Mouse (Mus musculus) heart, adult 2 months (tissue): Measurements from ENCODE around the gene Acot8. TPM values are rescaled to one million over a fixed set of nuclear protein-coding genes. Genes with fewer than 3 reads are reported as not detected.

Experiments
- DNase-seq, 2 experiments: peaks; one replicate each; pipeline ENCODE4 v3.0.0; 2021
- H3K27ac ChIP-seq: fragments of 200-600 bp; 2 replicates; pipeline ENCODE4 v1.8.1; 2022
- H3K27me3 ChIP-seq: fragments of 200-500 bp; 2 replicates; pipeline ENCODE4 v1.6.1; 2012; ENCODE audit warnings: mild to moderate bottlenecking, low read length, inconsistent platforms, mixed read lengths; ENCODE audit not compliant: control insufficient read depth, insufficient read depth
- H3K36me3 ChIP-seq: fragments of 200-500 bp; 2 replicates; pipeline ENCODE4 v1.6.1; 2012; ENCODE audit warnings: low read length, inconsistent platforms; ENCODE audit not compliant: control insufficient read depth, insufficient read depth
- H3K4me1 ChIP-seq: fragments of 200-500 bp; 2 replicates; pipeline ENCODE4 v1.6.1; 2011; ENCODE audit warnings: low read length; ENCODE audit not compliant: control insufficient read depth, insufficient read depth
- H3K4me3 ChIP-seq: fragments of 200-600 bp; 2 replicates; pipeline ENCODE4 v1.8.1; 2022
- H3K79me2 ChIP-seq: fragments of 200-500 bp; replicated peaks from 2 replicates; pipeline ENCODE4 v1.6.1; 2012; ENCODE audit warnings: mild to moderate bottlenecking, inconsistent platforms, low read length, moderate library complexity, mixed read lengths; ENCODE audit not compliant: control insufficient read depth, insufficient read depth
- H3K9ac ChIP-seq: fragments of 200-500 bp; 2 replicates; pipeline ENCODE4 v1.6.1; 2012; ENCODE audit warnings: low read depth, mild to moderate bottlenecking, control low read depth, inconsistent platforms, low read length, mixed read lengths
- CTCF ChIP-seq: fragments of 200-600 bp; IDR thresholded peaks from 2 replicates; pipeline ENCODE4 v1.8.1; 2022; ENCODE audit warnings: antibody characterized with exemption, mild to moderate bottlenecking, moderate library complexity
- EP300 ChIP-seq: fragments of 200-500 bp; IDR thresholded peaks from 2 replicates; pipeline ENCODE4 v1.6.1; 2011; ENCODE audit warnings: low read depth, low read length, control low read depth; ENCODE audit not compliant: insufficient read depth
- POLR2A ChIP-seq: fragments of 200-500 bp; IDR thresholded peaks from 2 replicates; pipeline ENCODE4 v1.6.1; 2011; ENCODE audit warnings: mild to moderate bottlenecking, low read depth, low read length, control low read depth; ENCODE audit not compliant: insufficient read depth
- WGBS: fragments of 180-500 bp; shearing (Covaris S2); methylation state at CpG from one replicate; pipeline ENCODE4 v1.1.7; 2018; 5-methylcytosine and 5-hydroxymethylcytosine counted together
- intact Hi-C: fragments of 180-260 bp; cut with DNase I; formaldehyde crosslinking; loops from one replicate; pipeline ENCODE4 v1.15.1; 2025
- polyA plus RNA-seq: library from polyadenylated mRNA; depleted of rRNA; stranded (reverse); fragments of >200 nt; gene quantifications from 2 replicates; pipeline ENCODE4 v1.2.3, GENCODE M21; 2012
- total RNA-seq, 2 experiments: library from RNA; stranded (reverse); gene quantifications; 2 replicates each; pipeline ENCODE4 v1.2.3; 2021

The Acot8 gene
- total and polyA plus RNA-seq, 3 experiments, result 13.3 to 19.1 (median 14.0) TPM

DNA sequence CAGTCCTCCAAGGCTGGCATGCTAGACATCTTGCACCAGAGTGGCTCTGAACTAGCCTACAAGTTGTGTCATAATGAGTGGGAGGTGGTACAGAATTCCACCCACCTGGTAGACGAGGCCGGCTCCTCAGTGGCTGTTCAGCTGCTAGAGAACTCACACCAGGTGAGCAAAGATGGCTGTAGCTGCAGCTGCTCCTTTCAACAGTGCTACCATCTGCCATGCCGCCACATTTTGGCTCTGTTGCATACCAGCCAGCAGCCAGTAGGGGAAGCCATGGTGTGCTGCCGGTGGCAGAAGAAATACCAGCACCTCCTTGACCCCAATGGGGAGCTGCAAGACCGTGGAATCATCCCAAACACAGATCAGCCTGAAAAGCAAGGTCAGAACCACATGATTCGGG, 16.4 kb upstream of the Acot8 start:
- intact Hi-C loops, result no loop called here

DNA sequence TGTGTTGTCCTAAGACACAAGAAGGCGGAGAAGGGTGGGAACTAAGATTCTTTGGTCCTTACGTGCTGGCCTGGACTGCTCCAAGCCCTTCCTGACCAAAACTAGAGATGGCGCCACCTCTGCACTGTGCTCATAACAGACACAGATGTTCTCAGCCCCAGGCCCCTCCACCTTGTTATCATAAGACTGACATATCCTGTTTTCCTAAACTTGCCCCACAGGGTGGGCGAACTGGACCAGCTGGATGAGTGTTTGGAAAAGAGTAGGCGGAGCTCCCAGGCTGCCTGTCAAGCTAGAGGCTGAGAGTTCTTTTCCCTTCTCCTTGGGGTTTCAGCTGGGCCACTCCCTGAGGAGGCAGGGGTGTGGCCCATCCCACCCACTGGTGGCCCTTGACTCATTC, 13.0 kb upstream of the Acot8 start:
- no peak for DNase-seq
- Histone ChIP-seq H3K27me3 (no peaks in the 10 kb centered on the region), H3K9ac (no peak overlapping the region), H3K4me3 (no peak overlapping the region), H3K27ac (no peak overlapping the region), H3K36me3 (no peaks in the 10 kb centered on the region), H3K79me2 (no peaks in the 10 kb centered on the region), H3K4me1 (no peaks in the 10 kb centered on the region)
- intact Hi-C loops, result no loop called here
- TF ChIP-seq CTCF (no peak), POLR2A (no peak)
- 65% methylated on average over 5 of the region's 5 CpGs for WGBS

More for the DNA sequence above, 16.4 kb upstream of the Acot8 start:
- Histone ChIP-seq H3K9ac (no peak overlapping the region), H3K27me3 (no peaks in the 10 kb centered on the region), H3K27ac (no peak overlapping the region), H3K4me1 (no peaks in the 10 kb centered on the region; the same call in 1 of the 2 replicates), H3K36me3 (no peaks in the 10 kb centered on the region), H3K79me2 (no peaks in the 10 kb centered on the region), H3K4me3 (no peak overlapping the region)
- DNase-seq, result no peak
- TF ChIP-seq POLR2A, result no peak
- TF ChIP-seq EP300, result no peak
- no peak for TF ChIP-seq CTCF
- WGBS, result 82% methylated on average over 6 of the region's 6 CpGs

DNA sequence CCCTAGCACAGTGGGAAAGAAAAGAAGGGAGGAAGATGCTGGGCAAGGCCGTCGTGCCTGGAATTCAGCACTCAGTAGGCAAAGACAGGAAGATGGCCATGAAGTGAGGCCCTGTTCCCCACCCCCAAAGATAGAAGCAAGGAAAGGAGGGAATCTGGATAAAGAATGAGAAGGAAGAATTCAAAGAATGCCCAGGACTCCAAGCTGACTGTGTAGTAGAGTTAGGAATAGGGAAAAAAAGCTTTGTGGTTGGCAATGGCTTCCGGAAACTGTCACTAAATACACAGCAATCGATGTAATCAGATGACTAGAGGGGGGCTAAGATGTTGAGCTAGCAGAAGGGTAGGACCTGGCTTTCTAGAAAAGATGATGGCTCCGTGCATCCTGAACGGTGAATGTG, 12.5 kb upstream of the Acot8 start:
- H3K27me3 ChIP-seq, result no peaks in the 10 kb centered on the region
- TF ChIP-seq POLR2A (no peak), EP300 (no peak), CTCF (no peak)
- WGBS, result 65% methylated on average over 6 of the region's 6 CpGs
- H3K4me1 ChIP-seq, result no peaks in the 10 kb centered on the region
- no peak overlapping the region for H3K9ac ChIP-seq
- no peak overlapping the region for H3K27ac ChIP-seq
- no peak overlapping the region for H3K4me3 ChIP-seq
- no peak for DNase-seq
- intact Hi-C loops, result no loop called here
- H3K79me2 ChIP-seq, result no peaks in the 10 kb centered on the region
- no peaks in the 10 kb centered on the region for H3K36me3 ChIP-seq

DNA sequence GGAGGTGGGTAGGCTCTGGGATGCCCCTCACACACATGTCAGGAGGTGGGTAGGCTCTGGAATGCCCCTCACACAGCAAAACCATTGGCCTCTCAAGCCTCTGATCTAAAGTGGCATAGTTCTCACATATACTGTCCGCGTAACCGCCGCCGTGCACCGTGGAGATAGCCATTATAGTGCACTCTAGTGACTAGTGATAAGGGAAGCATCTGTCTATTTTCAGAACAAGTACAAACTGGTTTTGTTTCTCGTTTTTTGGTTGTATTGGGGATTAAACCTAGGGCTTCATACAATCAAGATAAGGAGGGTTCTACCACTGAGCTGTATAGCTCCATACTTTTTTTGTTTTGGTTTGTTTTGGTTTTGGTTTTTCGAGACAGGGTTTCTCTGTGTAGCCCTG, 11.1 kb upstream of the Acot8 start:
- 82% methylated on average over 8 of the region's 8 CpGs for WGBS
- no peak overlapping the region for H3K4me3 ChIP-seq
- H3K79me2 ChIP-seq, result no peaks in the 10 kb centered on the region
- H3K36me3 ChIP-seq, result no peaks in the 10 kb centered on the region
- H3K27ac ChIP-seq, result no peak overlapping the region
- H3K9ac ChIP-seq, result no peak overlapping the region
- TF ChIP-seq POLR2A (no peak), EP300 (no peak), CTCF (no peak)
- DNase-seq, result no peak
- H3K27me3 ChIP-seq, result no peaks in the 10 kb centered on the region
- intact Hi-C loops, result no loop called here
- no peaks in the 10 kb centered on the region for H3K4me1 ChIP-seq

DNA sequence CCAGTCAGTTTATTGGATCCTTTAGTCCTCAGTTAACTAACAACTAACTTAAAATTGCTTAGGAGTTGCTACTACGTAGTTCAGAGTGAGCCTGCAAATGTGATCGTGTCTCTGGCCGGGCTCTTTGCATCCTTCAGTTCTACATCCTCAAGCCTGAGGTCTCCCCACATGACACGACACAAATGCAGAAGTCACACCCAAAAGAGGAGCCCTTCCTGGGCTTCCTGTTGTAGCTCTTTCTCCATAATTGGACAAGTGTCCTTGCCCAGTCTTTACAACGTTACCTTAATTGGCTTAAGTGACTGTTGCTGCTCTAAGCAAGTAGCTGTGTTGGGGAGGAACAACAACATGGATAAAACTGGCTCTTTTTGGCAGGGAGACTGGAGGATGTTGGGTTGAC, 10.7 kb upstream of the Acot8 start:
- Histone ChIP-seq H3K36me3 (no peaks in the 10 kb centered on the region), H3K4me3 (no peak overlapping the region), H3K79me2 (no peaks in the 10 kb centered on the region), H3K27me3 (no peaks in the 10 kb centered on the region), H3K9ac (no peak overlapping the region), H3K4me1 (no peaks in the 10 kb centered on the region), H3K27ac (no peak overlapping the region)
- no peak for TF ChIP-seq EP300
- TF ChIP-seq CTCF, result no peak
- no peak for TF ChIP-seq POLR2A
- 75% methylated on average over 5 of the region's 5 CpGs for WGBS
- DNase-seq, result no peak
- intact Hi-C loops, result no loop called here

DNA sequence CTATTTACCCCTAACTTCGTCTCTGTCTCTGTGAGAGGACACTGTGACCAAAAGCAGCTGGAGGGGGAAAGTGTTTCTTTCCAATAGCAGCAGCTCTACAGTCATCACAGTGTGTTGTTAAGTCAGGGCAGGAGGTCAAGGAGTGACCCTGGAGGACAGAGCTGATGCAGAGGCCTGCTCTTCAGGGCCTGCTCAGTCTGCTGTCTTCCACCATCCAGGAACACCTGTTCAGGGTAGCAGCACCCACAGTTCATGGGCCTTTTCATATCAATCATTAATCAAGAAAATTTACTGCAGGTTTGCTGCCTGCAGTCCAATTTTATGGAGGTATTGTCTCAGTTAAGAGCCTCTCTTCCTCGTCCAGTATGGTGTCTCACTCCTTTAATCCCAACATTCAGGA, 8.9 kb upstream of the Acot8 start:
- H3K79me2 ChIP-seq, result no peaks in the 10 kb centered on the region
- no peak for DNase-seq
- no peaks in the 10 kb centered on the region for H3K36me3 ChIP-seq
- intact Hi-C loops, result no loop called here
- no peak overlapping the region for H3K27ac ChIP-seq
- H3K4me3 ChIP-seq, result no peak overlapping the region
- H3K9ac ChIP-seq, result no peak overlapping the region
- H3K4me1 ChIP-seq, result no peaks in the 10 kb centered on the region
- no peak for TF ChIP-seq POLR2A
- WGBS, result 67% methylated on average over 2 of the region's 2 CpGs
- H3K27me3 ChIP-seq, result no peaks in the 10 kb centered on the region

DNA sequence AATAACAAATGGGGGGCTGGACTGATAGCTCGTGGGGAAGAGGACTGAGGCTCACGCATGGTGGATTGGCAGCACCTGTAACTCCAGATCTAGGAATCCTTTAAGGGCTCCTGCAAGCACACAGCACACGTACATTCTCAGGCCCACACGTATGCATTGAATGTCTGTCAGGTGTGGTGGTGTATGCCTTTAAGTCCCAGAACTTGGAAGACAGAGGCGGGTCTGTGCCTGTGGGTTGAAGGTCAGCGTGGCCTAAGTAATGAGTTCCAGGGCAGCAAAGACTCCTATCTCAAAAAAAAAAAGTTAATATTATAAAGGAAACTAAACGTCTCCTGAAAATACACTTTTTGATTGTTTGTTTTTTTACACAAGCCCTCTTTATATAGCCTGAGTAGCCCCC, 1.9 kb upstream of the Acot8 start:
- Histone ChIP-seq H3K27ac (no peak overlapping the region), H3K36me3 (no peaks in the 10 kb centered on the region), H3K79me2 (peaks cover 1% of the 10 kb centered on the region; the same call in 1 of the 2 replicates), H3K4me3 (no peak overlapping the region), H3K4me1 (peaks cover 3% of the 10 kb centered on the region), H3K27me3 (no peaks in the 10 kb centered on the region), H3K9ac (no peak overlapping the region)
- intact Hi-C loops, result no loop called here
- TF ChIP-seq CTCF (no peak), POLR2A (no peak), EP300 (no peak)
- 76% methylated on average over 7 of the region's 7 CpGs for WGBS
- no peak for DNase-seq
